Mouse (Mus musculus) adrenal gland, adult 8-10 months (tissue): ENCODE measurements around the gene 2200002D01Rik. TPM values are rescaled to one million over a fixed set of nuclear protein-coding genes. Genes with fewer than 3 reads are reported as not detected.
"Not testable (repeated sequence)": the region's sequence is repeated elsewhere in the genome, so short reads cannot be mapped to it uniquely, and the experiment has no call there.

ENCODE experiments used
- DNase-seq: peaks from one replicate; pipeline ENCODE4 v3.0.0; 2022
- total RNA-seq, 4 experiments: library from RNA; stranded (reverse); gene quantifications; 2 replicates each; pipeline ENCODE4 v1.2.4; 2022

Gene 2200002D01Rik
- total RNA-seq, 4 experiments from 2014 or later: 3.0 to 6.9 (median 3.7) TPM

GRCm38 (mm10) chr7:29279261-29279660, 31.0 kb upstream of the 2200002D01Rik start:
- no peak for DNase-seq

DNA sequence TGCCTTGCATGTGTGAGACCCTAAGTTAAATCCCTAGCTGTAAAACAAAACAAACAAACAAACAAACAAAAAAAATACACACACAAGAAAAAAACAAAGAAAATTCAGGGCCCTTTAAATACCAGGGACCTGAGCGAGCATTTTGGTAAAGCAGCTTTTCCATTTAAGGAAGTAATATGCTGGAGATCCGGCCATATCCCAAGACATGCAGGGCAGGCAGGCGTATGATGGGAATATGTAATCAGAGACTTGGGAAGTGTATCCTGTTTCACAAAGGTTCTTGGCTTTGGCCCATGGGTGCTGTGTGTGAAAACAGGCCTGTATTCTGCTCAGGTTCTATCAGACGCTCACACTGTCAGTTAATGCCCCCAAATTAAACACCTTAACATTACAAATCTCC, 29.2 kb upstream of the 2200002D01Rik start:
- DNase-seq: no peak

DNA sequence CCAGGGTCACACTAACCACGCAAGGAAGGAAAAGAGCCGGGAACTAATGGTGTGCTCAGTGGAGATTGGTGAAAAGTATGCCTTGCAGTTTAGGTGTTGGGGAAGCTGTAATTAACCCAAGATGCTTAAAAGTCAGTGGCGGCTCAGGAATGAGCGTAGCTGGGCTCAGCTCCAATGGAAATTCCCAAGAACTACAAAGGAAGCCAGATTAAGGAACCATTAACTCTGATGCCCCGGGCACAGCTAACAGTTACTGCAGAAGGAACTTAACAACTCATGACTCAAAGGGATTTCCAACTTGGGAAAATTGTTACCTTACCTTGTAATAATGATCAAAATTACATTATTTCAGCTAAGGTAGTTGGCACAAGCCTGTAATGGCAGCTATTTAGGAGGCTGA, 28.4 kb upstream of the 2200002D01Rik start:
- DNase-seq: no peak

- DNase-seq: no peak
Observed at GRCm38 (mm10) chr7:29271687-29272465, 23.6 kb upstream of the 2200002D01Rik start.

DNA sequence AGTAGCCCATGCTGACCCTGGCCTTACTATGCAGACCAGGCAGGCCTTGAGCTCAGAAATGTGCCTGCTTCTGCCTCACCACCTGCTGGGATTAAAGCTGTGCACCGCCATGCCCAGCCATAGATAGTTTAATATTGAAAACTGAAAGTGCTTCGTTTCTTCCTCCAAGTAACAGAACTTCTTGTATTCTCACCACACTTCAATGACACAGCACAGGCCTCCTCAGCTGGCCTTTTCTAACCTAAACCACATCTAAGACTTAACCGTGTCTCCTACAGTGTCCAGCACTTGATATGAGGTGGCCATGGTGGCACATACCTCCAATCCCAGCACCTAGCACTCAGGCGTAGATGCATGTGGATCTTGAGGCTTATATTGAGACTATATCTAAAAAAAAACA, 22.2 kb upstream of the 2200002D01Rik start:
- DNase-seq: no peak

GRCm38 (mm10) chr7:29266931-29267330, 18.7 kb upstream of the 2200002D01Rik start:
- DNase-seq: no peak

GRCm38 (mm10) chr7:29265636-29266035, 17.4 kb upstream of the 2200002D01Rik start:
- DNase-seq: no peak

GRCm38 (mm10) chr7:29263831-29264230, 15.6 kb upstream of the 2200002D01Rik start:
- no peak for DNase-seq

DNA sequence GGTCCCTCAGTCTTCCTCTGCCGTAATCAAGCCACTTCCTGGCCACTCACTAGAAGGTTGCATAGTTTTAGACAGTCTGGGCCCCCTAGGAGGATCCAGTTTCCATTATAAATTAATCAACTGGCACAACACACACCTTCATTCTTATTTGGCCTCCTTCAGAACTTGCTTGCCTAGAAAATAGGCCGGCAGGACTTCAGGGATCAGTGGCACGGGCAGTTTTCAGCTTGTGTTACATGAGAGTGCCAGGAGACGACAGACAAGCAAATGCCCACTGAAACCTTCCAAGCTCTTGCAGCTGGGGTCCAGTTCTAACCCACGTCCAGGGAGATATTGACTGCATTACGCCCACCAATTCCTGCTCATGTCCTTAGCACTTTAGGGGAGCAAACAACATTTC, 13.9 kb upstream of the 2200002D01Rik start:
- DNase-seq: no peak

GRCm38 (mm10) chr7:29259781-29260730, 11.8 kb upstream of the 2200002D01Rik start:
- no peak for DNase-seq

- DNase-seq: no peak
Observed at GRCm38 (mm10) chr7:29257368-29257767, 9.1 kb upstream of the 2200002D01Rik start.

DNA sequence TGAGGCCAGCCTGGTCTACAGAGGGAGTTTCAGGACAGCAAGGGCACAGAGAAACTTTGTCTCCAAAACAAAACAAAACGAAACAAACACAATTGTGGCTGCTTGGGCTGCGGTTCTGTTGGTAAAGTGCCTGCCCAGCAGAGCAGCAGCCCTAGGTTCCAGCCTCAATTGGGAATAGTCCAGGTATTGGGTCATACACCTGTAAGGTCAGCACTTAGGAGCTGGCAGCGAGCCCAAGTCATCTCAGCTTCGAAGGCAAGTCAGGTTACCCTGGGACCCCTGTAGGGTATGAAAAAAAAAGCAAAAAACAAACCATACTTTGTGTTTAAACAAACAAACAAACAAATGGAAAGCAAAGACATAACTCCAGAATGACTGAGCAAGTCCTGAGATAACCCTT, 7.6 kb upstream of the 2200002D01Rik start:
- DNase-seq: no peak

DNA sequence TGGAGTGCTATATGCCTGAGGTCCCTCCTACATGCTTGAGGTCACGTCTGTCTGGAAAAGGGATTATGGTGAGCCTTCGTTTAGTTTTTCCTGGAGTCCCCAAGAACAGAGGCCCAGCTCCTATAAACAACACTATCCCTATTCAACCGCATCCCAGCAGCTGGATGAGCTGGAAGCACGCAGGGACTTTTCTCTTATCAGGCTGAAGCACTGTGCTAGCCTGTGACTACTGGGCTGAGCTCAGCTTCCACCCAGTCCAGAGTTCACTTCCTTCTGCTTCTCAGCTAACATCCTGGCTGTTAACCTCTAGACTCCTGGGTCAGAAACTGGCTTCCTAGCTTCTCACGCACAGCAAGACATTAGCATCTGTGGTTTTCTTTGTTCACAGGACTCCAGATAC, 5.6 kb upstream of the 2200002D01Rik start:
- no peak for DNase-seq

- no peak for DNase-seq
Observed at GRCm38 (mm10) chr7:29251166-29251565, 2.9 kb upstream of the 2200002D01Rik start.

DNA sequence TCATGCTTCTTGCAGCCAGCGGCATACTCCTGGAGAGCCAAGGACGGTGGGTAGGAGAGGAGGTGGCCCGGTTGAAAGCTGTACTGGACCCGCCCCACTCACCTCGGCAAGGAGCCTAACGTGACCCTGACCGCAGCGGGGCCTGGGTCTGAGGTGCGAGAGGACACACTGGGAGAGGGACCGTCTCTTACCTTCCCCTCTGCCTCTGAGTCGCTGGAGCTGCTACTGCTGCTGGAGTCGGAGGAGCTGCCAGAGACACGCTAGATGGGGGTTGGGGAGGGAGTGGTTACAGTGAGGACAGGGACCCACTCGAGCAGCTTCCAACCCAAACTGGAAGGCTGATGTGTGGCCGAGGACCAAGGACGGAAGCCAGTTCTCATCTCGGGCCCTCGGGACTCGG, 560 bp downstream of the 2200002D01Rik start:
- no peak for DNase-seq

DNA sequence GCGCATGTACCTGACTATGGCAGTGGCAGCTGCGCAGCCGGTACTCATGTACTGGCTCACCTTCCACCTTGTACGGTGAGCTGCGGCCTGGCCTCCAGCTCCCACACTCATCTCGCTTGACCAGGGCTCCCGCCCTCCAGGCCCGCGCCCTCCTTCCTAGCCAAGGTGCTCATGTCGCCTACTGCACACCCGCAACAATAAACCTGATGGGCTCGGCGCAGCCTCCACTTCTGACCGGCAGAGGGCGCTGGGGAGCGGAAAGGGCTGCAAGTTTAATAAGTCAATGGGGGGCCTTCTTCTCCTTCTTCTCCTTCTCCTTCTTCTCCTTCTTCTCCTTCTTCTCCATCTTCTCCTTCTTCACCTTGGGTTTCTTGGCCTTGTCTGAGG, 959 bp downstream of the 2200002D01Rik start:
- DNase-seq: peak; percentile 60

GRCm38 (mm10) chr7:29246619-29247313, 1.5 kb downstream of the 2200002D01Rik start:
- no peak for DNase-seq

DNA sequence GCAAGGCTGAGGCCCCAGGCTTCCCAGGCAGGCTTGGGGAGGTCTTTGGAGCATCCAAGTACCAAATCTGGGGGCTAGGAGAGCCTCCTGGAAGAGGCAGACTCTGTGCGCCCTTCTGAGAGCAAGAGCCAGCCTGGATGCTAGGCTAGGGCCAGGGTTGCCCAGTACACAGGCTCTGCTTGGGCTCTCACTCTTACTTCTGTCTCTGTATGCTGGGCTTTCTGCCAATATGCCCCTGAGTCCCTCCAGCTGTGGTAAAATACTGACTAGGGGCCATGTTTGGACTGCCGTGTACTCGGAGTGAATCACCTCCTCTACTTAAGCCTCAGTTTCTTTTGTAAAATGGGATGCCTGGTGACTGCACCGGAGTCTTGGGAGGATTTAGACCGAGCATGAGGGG, 2.3 kb downstream of the 2200002D01Rik start:
- DNase-seq: no peak

DNA sequence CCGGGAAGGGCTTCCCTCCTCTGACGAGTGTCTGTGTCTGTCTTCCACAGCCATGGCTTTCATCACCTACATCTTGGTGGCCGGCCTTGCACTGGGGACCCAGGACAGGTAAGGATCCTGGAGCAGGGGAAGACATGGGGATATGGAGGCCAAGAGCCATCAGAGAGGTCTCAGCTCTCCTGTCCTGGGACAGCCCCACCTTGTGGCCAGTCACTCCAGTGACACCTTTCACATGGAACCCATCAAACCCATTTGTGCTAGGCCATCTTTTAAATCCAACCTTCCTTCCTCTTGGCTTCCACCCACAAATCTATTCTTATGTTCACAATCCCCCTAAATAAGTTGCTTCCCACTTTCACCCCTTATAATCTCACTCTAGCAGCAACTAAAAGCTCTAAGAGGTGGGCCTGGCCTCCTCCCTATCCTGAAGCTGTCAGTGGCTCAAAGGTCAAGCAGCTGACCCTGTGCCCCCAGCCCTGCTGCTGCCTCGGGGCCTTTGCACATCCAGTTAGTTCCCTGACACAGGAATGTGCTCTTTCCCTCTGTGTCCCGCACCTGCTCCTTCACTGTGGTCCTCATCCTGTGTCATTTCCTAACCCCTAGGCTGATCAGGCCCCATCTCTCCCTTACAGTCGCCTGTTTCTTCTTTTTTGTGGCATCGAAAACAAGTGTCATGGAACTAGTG, 3.4 kb downstream of the 2200002D01Rik start:
- no peak for DNase-seq

GRCm38 (mm10) chr7:29238019-29238967, 10.0 kb downstream of the 2200002D01Rik start, which contains the start of gene Yif1b:
Gene Yif1b, plus strand, starts transcription at chr7:29238329.
- peak; percentile 98 for DNase-seq

DNA sequence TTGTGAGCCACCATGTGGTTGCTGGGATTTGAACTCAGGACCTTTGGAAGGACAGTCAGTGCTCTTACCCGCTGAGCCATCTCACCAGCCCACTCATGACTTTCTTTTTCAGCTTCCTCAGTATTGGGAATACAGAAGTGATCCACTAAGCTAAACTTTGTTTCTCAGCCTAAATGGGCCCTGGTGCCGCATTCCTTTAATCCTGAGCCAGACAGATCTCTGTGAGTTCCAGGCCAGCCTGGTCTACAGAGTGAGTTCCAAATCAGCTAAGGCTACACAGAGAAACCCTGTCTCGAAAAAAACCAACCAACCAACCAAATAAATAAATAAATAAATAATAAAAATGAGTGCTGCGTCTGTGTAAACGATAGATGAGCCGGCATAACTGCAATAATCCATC, 10.7 kb downstream of the 2200002D01Rik start:
- not testable (repeated sequence) for DNase-seq
